Mouse (Mus musculus) brain, embryonic 18.5 days (tissue): ENCODE results near the gene Slit3.

Experiments
- DNase-seq: peaks from one replicate; pipeline ENCODE4 v3.0.0-alpha.2; 2012; ENCODE audit warnings: low read depth, low spot score

The Slit3 gene

GRCm38 (mm10) chr11:35393815-35394214, 272.8 kb downstream of the Slit3 start:
- DNase-seq: no peak

DNA sequence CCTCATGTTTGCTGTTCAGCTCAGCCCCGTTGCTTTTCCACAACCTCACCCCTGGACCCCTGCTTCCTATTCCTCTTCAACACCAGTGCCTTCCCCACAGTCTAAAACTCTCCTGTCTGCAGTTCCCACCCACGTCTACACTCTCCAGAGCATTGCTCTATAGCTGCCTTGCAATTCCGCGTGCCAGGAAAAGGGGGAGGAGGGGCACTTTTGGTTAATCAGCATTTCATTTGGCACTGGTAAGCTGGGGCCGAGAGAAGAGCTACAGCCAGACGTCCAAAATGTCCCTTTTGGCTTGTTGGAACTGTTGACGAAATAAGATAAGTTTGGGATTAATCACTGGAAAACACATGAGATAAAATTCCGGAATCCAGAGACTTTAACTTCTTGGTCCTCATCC, 274.4 kb downstream of the Slit3 start:
- DNase-seq: no peak

GRCm38 (mm10) chr11:35398353-35398752, 277.3 kb downstream of the Slit3 start:
- DNase-seq: no peak

- no peak for DNase-seq
These were observed 282.5 kb downstream of the Slit3 start for GRCm38 (mm10) chr11:35403516-35403915.

- no peak for DNase-seq
These were observed 285.0 kb downstream of the Slit3 start for GRCm38 (mm10) chr11:35406045-35406444.

DNA sequence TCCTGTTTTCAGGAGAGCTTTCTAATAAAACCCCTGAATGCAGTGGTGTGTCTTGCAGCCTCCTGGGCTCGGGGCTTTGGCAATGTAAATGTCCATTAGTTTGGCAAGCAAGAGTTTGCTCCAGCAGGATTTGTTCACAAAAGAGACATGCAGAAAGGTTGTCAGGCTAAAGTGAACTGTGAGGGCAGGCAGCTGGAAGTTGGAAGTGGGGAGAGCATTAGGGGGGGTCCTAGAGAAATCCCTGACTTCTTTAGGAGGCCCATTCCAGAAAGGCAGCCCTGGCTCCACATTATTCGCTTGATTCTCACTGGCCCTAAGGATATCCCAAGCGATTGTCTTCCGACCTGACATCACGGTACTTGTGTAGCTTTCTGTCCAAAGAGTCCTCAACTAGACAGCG, 285.5 kb downstream of the Slit3 start:
- no peak for DNase-seq

DNA sequence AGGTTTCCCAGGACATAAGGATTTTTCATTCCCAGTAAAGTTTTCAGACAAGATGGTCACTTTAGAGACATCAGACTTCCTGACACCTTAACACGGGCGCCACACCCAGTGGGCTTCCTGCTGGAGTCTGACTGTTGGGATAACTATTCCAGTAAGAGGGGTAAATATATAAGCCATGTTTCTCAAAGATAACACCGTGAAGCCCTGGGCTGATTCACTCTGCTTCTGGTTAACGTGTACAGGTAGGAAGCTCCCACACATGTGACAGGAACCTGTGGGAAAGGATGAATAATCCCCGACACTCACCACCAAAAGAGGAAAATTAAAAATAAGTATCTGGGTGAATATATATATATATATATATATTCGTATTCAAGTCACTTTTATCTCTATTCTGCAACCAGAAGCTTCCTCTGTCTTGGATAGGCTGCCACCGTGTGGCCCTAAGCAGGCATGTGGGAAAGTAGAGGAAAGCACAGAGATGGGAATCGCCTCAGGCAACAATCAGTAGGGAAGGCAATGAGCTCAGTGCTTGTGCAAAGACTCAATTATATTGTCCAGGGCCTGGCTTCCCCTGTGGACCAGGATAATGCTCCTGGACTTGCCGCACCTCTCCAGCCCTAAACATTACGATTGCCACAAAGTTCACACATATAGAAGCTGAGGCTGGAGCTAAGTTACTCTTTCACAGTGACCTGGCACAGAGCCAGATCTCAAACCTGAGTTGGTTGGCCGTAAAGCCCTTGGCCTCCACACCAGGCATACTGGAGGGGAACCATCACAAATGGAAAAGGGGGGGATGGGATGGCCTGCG, 286.5 kb downstream of the Slit3 start:
- peak; percentile 86 for DNase-seq

DNA sequence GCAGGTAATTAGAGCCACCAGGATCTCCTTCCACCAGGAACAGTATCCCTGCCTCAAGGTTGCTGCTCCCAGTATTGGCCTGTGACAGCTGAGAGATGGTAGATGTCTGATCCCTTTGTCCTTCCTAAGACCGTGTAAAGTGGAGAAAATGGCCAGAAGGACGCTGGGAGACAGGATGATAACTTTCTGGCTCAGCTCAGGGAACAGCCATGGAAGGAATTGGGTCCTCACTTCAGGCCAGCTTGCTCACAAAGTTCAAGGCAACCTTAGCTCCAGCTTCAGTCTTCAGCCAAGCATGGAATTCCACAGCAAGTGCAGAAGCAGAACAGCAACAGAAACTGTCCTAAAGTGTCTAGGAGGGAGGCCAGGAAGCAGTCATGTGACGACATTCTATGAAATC, 289.4 kb downstream of the Slit3 start:
- DNase-seq: no peak

- DNase-seq: no peak
These were observed 294.9 kb downstream of the Slit3 start for GRCm38 (mm10) chr11:35415768-35416401.

DNA sequence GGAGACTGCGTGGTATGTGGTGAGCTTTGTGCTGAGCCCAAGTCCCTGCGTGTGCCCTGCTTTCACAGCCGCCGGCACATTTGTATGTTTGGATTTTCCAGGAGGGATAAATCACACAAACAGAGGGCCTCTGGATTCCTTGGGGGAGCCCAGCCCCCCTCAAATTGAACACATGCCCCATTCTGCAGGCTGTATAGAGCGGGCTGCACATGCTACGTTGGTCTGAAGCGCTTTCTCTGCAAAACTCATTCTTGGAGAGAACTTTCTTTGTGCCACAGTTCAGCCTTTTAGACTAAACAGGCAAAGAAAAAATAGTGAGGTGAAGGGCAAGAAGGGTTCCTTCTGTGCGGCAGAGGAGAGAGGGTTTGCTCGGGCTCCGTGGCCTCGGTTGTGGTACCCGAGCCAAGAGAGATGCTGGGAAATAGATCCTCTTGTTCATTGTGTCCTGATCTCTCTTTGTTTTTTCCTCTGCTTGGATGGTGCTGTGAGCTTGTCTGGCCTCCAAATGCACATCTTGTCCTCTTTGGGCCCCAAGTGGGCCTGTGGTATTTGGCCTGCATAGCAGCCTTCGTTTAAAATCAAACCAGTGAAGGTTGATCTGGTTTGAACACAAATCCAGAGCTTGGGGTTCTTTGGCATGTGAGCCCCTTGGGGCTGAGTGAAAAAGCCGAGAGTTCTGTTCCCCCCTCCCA, 295.5 kb downstream of the Slit3 start:
- DNase-seq: no peak

DNA sequence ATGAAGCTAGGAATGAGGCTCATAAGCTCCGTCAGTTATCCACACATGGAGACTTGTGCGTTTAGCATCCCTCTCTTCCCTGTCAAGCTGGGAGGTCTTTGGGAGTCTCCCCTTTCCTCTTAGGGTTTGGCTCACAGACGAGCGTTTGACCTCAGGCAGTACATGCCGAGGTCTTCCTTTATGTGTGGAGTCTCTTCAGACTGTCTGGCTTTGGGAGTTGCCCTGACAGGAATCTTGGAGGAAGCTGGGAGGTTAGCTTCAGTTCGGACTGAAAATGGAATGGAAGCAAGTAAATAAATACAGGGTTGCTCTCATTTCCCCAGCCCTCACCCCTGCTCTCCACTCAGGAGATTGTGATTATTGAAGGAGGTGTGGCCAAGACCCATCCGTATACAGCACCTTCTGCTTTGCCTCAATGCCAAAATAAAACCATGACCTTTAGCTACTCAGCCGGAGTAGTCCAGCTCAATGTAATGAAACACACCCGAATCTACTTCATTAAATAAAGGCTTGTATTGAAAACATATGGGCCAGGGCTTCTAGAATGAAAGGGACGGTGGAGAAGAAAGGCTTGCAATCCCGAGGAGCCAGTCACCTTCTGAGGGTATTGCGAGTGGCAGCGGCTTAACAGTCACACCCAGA, 297.0 kb downstream of the Slit3 start:
- no peak for DNase-seq

GRCm38 (mm10) chr11:35419013-35419412, 298.0 kb downstream of the Slit3 start:
- DNase-seq: no peak

DNA sequence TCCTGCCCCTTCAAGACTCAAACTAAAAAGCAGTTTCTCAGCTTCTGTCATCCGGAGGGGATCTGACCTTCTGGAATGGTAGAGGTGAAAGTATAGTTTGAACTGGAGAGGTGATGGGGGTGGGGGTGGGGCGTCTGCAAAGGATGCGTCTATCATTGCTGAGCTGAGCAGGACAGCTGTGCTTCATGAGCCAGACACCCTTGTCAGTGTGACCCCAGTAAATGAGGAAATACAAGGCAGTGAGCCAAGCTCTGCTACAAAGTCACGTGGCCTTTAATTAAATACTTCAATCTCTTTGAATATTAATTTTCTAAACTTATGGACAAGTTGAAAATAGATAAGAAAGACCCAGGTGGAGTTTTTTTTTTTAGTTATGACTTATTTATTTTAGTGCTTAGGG, 300.7 kb downstream of the Slit3 start:
- DNase-seq: no peak

DNA sequence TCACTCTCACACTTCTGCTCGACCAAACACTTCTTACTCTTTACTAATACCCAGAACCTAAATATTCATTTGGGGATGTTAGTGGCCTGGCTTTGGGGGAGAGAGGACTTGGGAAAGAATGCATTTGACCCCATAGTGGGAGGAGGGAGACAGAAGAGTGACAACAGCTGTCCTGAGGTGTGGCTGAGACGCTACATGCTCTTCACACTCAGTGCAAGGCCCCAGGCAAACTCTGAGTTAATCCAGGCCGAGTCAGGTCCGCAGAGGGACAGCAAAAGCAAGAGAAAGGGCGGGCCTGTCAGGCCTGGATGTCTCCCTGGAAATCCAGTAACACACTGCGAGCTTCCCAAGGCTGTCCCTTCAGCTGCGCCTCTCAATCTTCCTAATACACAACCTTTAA, 307.0 kb downstream of the Slit3 start:
- no peak for DNase-seq

GRCm38 (mm10) chr11:35431130-35431529, 310.1 kb downstream of the Slit3 start:
- no peak for DNase-seq

- DNase-seq: no peak
These were observed 316.5 kb downstream of the Slit3 start for GRCm38 (mm10) chr11:35437510-35437909.

DNA sequence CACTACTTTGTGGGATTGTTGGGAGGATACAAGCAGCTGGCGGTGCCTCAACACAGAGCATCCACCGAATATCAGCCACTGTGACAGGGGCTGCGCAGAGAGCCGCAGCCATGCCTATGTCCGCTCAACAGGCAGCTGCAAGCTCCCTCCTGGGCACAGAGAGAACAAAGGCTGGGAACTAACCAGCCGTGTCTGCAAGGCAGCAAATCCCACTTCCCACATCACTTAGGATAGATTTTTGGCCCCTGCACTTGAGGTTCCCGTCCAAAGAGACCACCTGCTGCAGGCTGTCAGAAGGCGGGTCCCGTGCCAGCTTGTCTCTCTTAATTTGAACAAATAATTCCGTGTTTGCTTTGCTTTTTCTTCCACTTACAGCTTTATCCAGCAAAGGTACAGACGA, 319.2 kb downstream of the Slit3 start:
- DNase-seq: no peak

- DNase-seq: no peak
These were observed 323.6 kb downstream of the Slit3 start for GRCm38 (mm10) chr11:35444489-35445100.

- DNase-seq: no peak
These were observed 326.9 kb downstream of the Slit3 start for GRCm38 (mm10) chr11:35447951-35448350.

- no peak for DNase-seq
These were observed 328.2 kb downstream of the Slit3 start for GRCm38 (mm10) chr11:35449199-35449598.

DNA sequence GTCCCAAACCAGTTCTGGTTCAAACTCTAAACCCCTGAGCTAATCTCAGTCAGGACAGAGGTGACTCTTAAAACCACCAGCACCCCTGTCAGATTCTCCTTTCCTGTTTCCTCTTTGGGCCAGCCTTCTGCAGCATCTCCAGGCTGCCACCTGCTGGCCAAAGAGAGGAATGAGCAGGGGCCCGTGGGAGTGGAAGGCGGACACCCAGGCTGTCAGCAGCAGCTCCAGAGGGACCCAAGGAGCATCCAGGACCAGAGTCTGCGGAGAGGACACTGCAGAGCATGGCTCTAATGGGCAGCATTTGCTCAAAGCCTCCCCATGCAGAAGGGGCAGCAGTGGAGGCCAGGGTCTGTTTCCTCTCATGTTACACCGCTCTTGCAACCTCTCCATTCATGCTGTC, 330.6 kb downstream of the Slit3 start:
- DNase-seq: no peak

- DNase-seq: no peak
These were observed 331.4 kb downstream of the Slit3 start for GRCm38 (mm10) chr11:35452413-35452812.
